Mouse (Mus musculus) neural tube, embryonic 12.5 days (tissue): ENCODE measurements around the gene Bsn. TPM values are rescaled to one million over a fixed set of nuclear protein-coding genes. Genes with fewer than 3 reads are reported as not detected.

Source experiments
- ATAC-seq: fragments of 200-750 bp; cut with Nextera tagmentation; 2 replicates; pipeline ENCODE4 v1.8.0; 2017; ENCODE audit warnings: low read depth, mild to moderate bottlenecking, moderate TSS enrichment, moderate library complexity; ENCODE audit not compliant: low FRiP score
- H3K27ac ChIP-seq: fragments of 300-500 bp; sonication (generic); 2 replicates; pipeline ENCODE4 v1.5.1; 2016
- H3K27me3 ChIP-seq: fragments of 300-500 bp; sonication (generic); replicated peaks from 2 replicates; pipeline ENCODE4 v1.6.1; 2016; ENCODE audit warnings: mild to moderate bottlenecking
- H3K36me3 ChIP-seq: fragments of 300-500 bp; sonication (generic); 2 replicates; pipeline ENCODE4 v1.6.1; 2016; ENCODE audit warnings: mild to moderate bottlenecking
- H3K4me1 ChIP-seq: fragments of 300-500 bp; sonication (generic); 2 replicates; pipeline ENCODE4 v1.6.1; 2016
- H3K4me2 ChIP-seq: fragments of 300-500 bp; sonication (generic); replicated peaks from 2 replicates; pipeline ENCODE4 v1.6.1; 2016; ENCODE audit warnings: mild to moderate bottlenecking
- H3K4me3 ChIP-seq: fragments of 300-500 bp; sonication (generic); 2 replicates; pipeline ENCODE4 v1.5.1; 2016
- H3K9ac ChIP-seq: fragments of 300-500 bp; sonication (generic); 2 replicates; pipeline ENCODE4 v1.6.1; 2016; ENCODE audit warnings: mild to moderate bottlenecking
- H3K9me3 ChIP-seq: fragments of 300-500 bp; sonication (generic); 2 replicates; pipeline ENCODE4 v1.6.1; 2016; ENCODE audit warnings: mild to moderate bottlenecking
- WGBS: fragments of 180-500 bp; shearing (Covaris S2); methylation state at CpG from one replicate; pipeline ENCODE4 v1.1.7; 2016; 5-methylcytosine and 5-hydroxymethylcytosine counted together
- polyA plus RNA-seq: library from polyadenylated mRNA; unstranded; fragments of >200 nt; fragmentation: Nextera tagmentation; extraction: Ambion mirVana; gene quantifications from 2 replicates; pipeline ENCODE4 v1.2.1, GENCODE M21; 2016

Gene Bsn
- polyA plus RNA-seq, 1 experiment from 2014 or later: 5.3 TPM

DNA sequence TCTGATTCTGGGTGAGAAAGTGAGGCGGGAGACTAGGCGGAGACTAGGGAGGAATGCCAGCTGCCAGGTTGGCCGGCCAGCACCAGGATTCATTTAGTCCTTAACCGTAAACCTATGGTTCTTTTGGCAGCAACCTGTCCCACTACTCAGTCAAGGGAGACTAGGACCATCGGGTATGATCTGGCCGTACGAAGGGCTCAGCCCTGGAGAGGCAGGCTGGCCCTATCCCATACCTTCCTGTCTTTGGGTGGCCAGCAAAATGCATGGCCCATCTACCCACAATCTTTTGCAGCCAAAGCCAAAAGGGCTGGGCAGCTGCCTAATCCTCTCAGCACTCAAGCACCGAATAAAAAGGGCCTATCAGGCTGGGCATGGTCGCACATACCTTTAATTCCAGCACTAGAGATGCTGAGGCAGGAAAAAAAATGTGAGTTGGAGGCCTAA lies 117.7 kb downstream of the Bsn start:
- no peaks in the 10 kb centered on the region for H3K27me3 ChIP-seq
- 77% methylated on average over 9 of the region's 9 CpGs for WGBS
- H3K36me3 ChIP-seq: peaks cover 23% of the 10 kb centered on the region
- H3K4me3 ChIP-seq: no peak overlapping the region
- H3K9me3 ChIP-seq: no peaks in the 10 kb centered on the region
- no peak overlapping the region for H3K4me2 ChIP-seq
- H3K27ac ChIP-seq: no peak overlapping the region
- no peak for ATAC-seq
- no peak overlapping the region for H3K9ac ChIP-seq
- no peaks in the 10 kb centered on the region; the same call in 1 of the 2 replicates for H3K4me1 ChIP-seq

DNA sequence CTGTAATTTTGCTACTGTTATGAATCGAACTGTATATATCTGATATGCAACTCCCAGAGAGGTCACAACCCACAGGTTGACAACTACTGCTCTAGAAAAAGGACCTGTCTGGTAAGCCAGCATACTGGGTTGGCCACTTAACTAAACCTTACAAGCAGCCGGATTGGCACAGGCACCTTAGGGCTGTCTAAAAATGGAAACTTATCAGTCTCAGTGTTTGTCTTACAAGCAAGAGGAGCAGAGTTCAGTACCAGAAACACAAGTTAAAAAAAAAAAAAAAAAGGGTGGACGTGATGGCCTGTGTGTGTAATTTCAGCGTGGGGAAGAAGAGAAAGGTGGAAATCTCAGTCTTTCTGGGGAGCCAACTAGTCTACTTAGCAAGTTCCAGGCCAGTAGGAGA lies 118.4 kb downstream of the Bsn start:
- Histone ChIP-seq H3K36me3 (peaks cover 25% of the 10 kb centered on the region), H3K4me1 (no peaks in the 10 kb centered on the region), H3K9ac (no peak overlapping the region), H3K9me3 (no peaks in the 10 kb centered on the region), H3K4me3 (no peak overlapping the region), H3K4me2 (no peak overlapping the region), H3K27ac (no peak overlapping the region), H3K27me3 (no peaks in the 10 kb centered on the region)
- ATAC-seq: no peak
- WGBS: 82% methylated on average over 4 of the region's 4 CpGs

GRCm38 (mm10) chr9:108069529-108069928 lies 120.7 kb downstream of the Bsn start:
- WGBS: 91% methylated on average over 7 of the region's 7 CpGs
- ATAC-seq: no peak
- H3K27ac ChIP-seq: no peak overlapping the region
- no peak overlapping the region for H3K4me3 ChIP-seq
- H3K4me1 ChIP-seq: no peaks in the 10 kb centered on the region
- no peaks in the 10 kb centered on the region for H3K9me3 ChIP-seq
- H3K9ac ChIP-seq: no peak overlapping the region
- peaks cover 41% of the 10 kb centered on the region for H3K36me3 ChIP-seq
- H3K4me2 ChIP-seq: no peak overlapping the region
- H3K27me3 ChIP-seq: no peaks in the 10 kb centered on the region

GRCm38 (mm10) chr9:108069007-108069406 lies 121.2 kb downstream of the Bsn start:
- Histone ChIP-seq H3K4me1 (no peaks in the 10 kb centered on the region), H3K36me3 (peaks cover 46% of the 10 kb centered on the region), H3K4me3 (no peak overlapping the region), H3K9ac (no peak overlapping the region), H3K4me2 (no peak overlapping the region), H3K27ac (no peak overlapping the region), H3K9me3 (no peaks in the 10 kb centered on the region), H3K27me3 (no peaks in the 10 kb centered on the region)
- 91% methylated on average over 9 of the region's 9 CpGs for WGBS
- no peak for ATAC-seq

- Histone ChIP-seq H3K4me2 (no peak overlapping the region), H3K9me3 (no peaks in the 10 kb centered on the region), H3K4me1 (no peaks in the 10 kb centered on the region), H3K27me3 (no peaks in the 10 kb centered on the region), H3K36me3 (peaks cover 57% of the 10 kb centered on the region), H3K27ac (no peak overlapping the region), H3K4me3 (no peak overlapping the region), H3K9ac (no peak overlapping the region)
- peak; percentile 38; the same call in 1 of the 2 replicates for ATAC-seq
- WGBS: 20% methylated on average over 8 of the region's 8 CpGs
Measured at GRCm38 (mm10) chr9:108067900-108068299, 122.3 kb downstream of the Bsn start.

GRCm38 (mm10) chr9:108067199-108067598 lies 123.0 kb downstream of the Bsn start:
- ATAC-seq: no peak
- Histone ChIP-seq H3K9ac (no peak overlapping the region), H3K9me3 (no peaks in the 10 kb centered on the region), H3K4me3 (no peak overlapping the region), H3K4me1 (no peaks in the 10 kb centered on the region; the same call in 1 of the 2 replicates), H3K4me2 (no peak overlapping the region), H3K27me3 (no peaks in the 10 kb centered on the region), H3K27ac (no peak overlapping the region), H3K36me3 (peaks cover 64% of the 10 kb centered on the region)
- 87% methylated on average over 7 of the region's 7 CpGs for WGBS

GRCm38 (mm10) chr9:108065491-108066011 lies 124.6 kb downstream of the Bsn start:
- 50% methylated on average over 5 of the region's 5 CpGs for WGBS
- Histone ChIP-seq H3K36me3 (peaks cover 58% of the 10 kb centered on the region), H3K4me1 (no peaks in the 10 kb centered on the region; the same call in 1 of the 2 replicates), H3K27me3 (no peaks in the 10 kb centered on the region), H3K4me3 (no peak overlapping the region), H3K4me2 (no peak overlapping the region), H3K27ac (no peak overlapping the region), H3K9ac (no peak overlapping the region), H3K9me3 (no peaks in the 10 kb centered on the region)
- no peak for ATAC-seq

DNA sequence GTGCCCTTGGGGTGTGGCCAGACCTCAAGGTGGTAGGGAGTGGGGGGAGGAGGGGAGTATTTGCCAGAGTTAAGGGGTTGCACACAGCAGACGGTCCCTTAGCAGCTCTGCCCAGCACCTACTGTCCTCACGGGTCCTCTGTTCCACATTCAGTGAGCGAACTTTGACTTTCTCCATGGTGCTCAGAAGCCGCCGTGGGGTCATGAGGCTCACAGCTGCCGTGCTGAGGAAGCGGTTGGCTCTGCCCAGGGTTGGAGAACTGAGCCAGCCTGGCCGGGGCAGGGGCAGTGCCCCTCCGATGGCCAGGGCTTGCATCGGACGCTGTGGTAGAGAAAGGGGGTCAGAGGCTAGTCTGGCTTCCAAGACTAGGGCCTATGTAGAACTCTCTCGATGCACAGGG lies 126.8 kb downstream of the Bsn start:
- H3K4me3 ChIP-seq: no peak overlapping the region
- H3K4me2 ChIP-seq: no peak overlapping the region
- no peaks in the 10 kb centered on the region for H3K9me3 ChIP-seq
- 90% methylated on average over 12 of the region's 12 CpGs for WGBS
- H3K27me3 ChIP-seq: no peaks in the 10 kb centered on the region
- no peak overlapping the region for H3K9ac ChIP-seq
- no peak overlapping the region for H3K27ac ChIP-seq
- H3K4me1 ChIP-seq: no peaks in the 10 kb centered on the region; the same call in 1 of the 2 replicates
- ATAC-seq: no peak
- peaks cover 66% of the 10 kb centered on the region for H3K36me3 ChIP-seq

DNA sequence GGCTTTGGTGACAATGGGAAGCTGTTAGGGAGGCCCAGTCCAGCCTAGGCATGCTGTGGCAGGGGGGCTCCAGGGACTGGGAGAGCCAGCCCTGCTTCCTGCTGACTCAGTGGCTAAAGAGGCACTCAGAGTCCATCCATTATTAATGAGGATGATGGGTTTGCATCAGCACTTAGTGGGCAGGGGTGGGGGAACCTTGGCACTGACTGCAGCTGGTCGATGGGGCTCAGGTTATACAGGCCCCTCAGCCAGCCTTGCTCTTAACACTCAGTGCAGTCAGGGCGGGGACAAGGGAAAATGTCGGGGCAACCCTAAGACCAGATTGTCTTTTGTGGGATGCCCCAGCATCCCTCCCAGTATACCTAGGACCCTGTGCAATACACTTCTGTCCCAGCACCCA lies 128.0 kb downstream of the Bsn start:
- no peak overlapping the region for H3K9ac ChIP-seq
- WGBS: 80% methylated on average over 3 of the region's 3 CpGs
- no peaks in the 10 kb centered on the region for H3K9me3 ChIP-seq
- no peak overlapping the region for H3K4me3 ChIP-seq
- no peak overlapping the region for H3K27ac ChIP-seq
- no peaks in the 10 kb centered on the region; the same call in 1 of the 2 replicates for H3K4me1 ChIP-seq
- H3K27me3 ChIP-seq: no peaks in the 10 kb centered on the region
- peaks cover 78% of the 10 kb centered on the region for H3K36me3 ChIP-seq
- H3K4me2 ChIP-seq: no peak overlapping the region
- ATAC-seq: no peak

GRCm38 (mm10) chr9:108058291-108058690 lies 131.9 kb downstream of the Bsn start:
- no peak for ATAC-seq
- Histone ChIP-seq H3K9me3 (no peaks in the 10 kb centered on the region), H3K27me3 (no peaks in the 10 kb centered on the region), H3K4me1 (peaks cover 2% of the 10 kb centered on the region; the same call in 1 of the 2 replicates), H3K9ac (no peak overlapping the region), H3K36me3 (peaks cover 87% of the 10 kb centered on the region), H3K27ac (no peak overlapping the region), H3K4me2 (no peak overlapping the region), H3K4me3 (no peak overlapping the region)
- 93% methylated on average over 9 of the region's 9 CpGs for WGBS

- no peaks in the 10 kb centered on the region for H3K27me3 ChIP-seq
- H3K4me2 ChIP-seq: no peak overlapping the region
- H3K4me3 ChIP-seq: no peak overlapping the region
- 89% methylated on average over 5 of the region's 5 CpGs for WGBS
- ATAC-seq: no peak
- no peak overlapping the region for H3K9ac ChIP-seq
- peaks cover 76% of the 10 kb centered on the region for H3K36me3 ChIP-seq
- H3K27ac ChIP-seq: no peak overlapping the region
- H3K4me1 ChIP-seq: peaks cover 6% of the 10 kb centered on the region
- H3K9me3 ChIP-seq: no peaks in the 10 kb centered on the region
Measured at GRCm38 (mm10) chr9:108057262-108057562, 133.0 kb downstream of the Bsn start.

GRCm38 (mm10) chr9:108056361-108057261 lies 133.6 kb downstream of the Bsn start:
- H3K4me3 ChIP-seq: no peak overlapping the region
- 84% methylated on average over 28 of the region's 28 CpGs for WGBS
- ATAC-seq: no peak

More at GRCm38 (mm10) chr9:108056361-108057261, 133.6 kb downstream of the Bsn start:
- peaks cover 74% of the 10 kb centered on the region for H3K36me3 ChIP-seq
- no peak overlapping the region for H3K27ac ChIP-seq
- H3K4me1 ChIP-seq: peaks cover 6% of the 10 kb centered on the region
- no peaks in the 10 kb centered on the region for H3K27me3 ChIP-seq
- H3K4me2 ChIP-seq: no peak overlapping the region
- H3K9me3 ChIP-seq: no peaks in the 10 kb centered on the region
- no peak overlapping the region for H3K9ac ChIP-seq
